Mouse (Mus musculus): ENCODE data around the gene Wnt10b.

DNA sequence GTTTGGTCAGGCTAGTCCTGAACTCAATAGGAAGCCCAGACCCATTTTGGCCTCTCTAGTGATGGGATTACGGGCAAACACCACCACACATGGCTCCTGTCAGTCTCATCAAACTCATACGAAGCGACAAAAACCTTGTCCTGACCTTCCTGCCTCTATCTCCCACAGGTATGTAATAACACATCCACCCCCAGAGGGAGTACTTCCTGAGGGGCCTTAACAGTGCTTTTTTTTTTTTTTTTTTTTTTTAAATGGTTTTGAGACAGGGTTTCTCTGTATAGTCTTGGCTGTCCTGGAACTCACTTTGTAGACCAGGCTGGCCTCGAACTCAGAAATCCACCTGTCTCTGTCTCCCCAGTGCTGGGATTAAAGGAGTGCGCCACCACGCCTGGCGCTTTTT is 40.2 kb upstream of the Wnt10b start:
- TF ChIP-seq CTCF (conservative IDR thresholded peaks at IDR 0.05; ENCODE audit: low read length) (no peak), NANOG (IDR thresholded peaks at IDR 0.05; ENCODE audit: borderline replicate concordance, low read length) (no peak), POU5F1 (IDR thresholded peaks at IDR 0.05; ENCODE audit: borderline replicate concordance, low read length) (no peak)
